Mouse (Mus musculus) heart, embryonic 13.5 days (tissue): ENCODE data around the gene Txndc5. TPM values are rescaled to one million over a fixed set of nuclear protein-coding genes. Genes with fewer than 3 reads are reported as not detected.
A peak's percentile ranks its signal among the peaks of the same experiment; 100 is the strongest.

Experiments used
- ATAC-seq: fragments of 200-750 bp; cut with Nextera tagmentation; 2 replicates; pipeline ENCODE4 v1.8.0; 2017; ENCODE audit warnings: moderate TSS enrichment; ENCODE audit not compliant: insufficient number of reproducible peaks, low FRiP score, low TSS enrichment; ENCODE audit errors: extremely low read depth
- H3K27ac ChIP-seq: fragments of 300-500 bp; sonication (generic); replicated peaks from 2 replicates; pipeline ENCODE4 v1.5.1; 2015; ENCODE audit warnings: moderate library complexity, mild to moderate bottlenecking, inconsistent platforms
- H3K27me3 ChIP-seq: fragments of 300-500 bp; sonication (generic); replicated peaks from 2 replicates; pipeline ENCODE4 v1.6.1; 2015; ENCODE audit warnings: mild to moderate bottlenecking, inconsistent platforms
- H3K36me3 ChIP-seq: fragments of 300-500 bp; sonication (generic); 2 replicates; pipeline ENCODE4 v1.6.1; 2015; ENCODE audit warnings: mild to moderate bottlenecking, inconsistent platforms
- H3K4me1 ChIP-seq: fragments of 300-500 bp; sonication (generic); 2 replicates; pipeline ENCODE4 v1.6.1; 2015; ENCODE audit warnings: inconsistent platforms
- H3K4me2 ChIP-seq: fragments of 300-500 bp; sonication (generic); 2 replicates; pipeline ENCODE4 v1.6.1; 2015; ENCODE audit warnings: inconsistent platforms, mild to moderate bottlenecking, moderate library complexity
- H3K4me3 ChIP-seq: fragments of 300-500 bp; sonication (generic); 2 replicates; pipeline ENCODE4 v1.5.1; 2015; ENCODE audit warnings: moderate library complexity, mild to moderate bottlenecking, inconsistent platforms
- H3K9ac ChIP-seq: fragments of 300-500 bp; sonication (generic); 2 replicates; pipeline ENCODE4 v1.6.1; 2015; ENCODE audit warnings: inconsistent platforms, mild to moderate bottlenecking, moderate library complexity
- H3K9me3 ChIP-seq: fragments of 300-500 bp; sonication (generic); 2 replicates; pipeline ENCODE4 v1.6.1; 2016; ENCODE audit warnings: inconsistent platforms
- WGBS: fragments of 180-500 bp; shearing (Covaris S2); methylation state at CpG from one replicate; pipeline ENCODE4 v1.1.7; 2015; ENCODE audit warnings: mixed read lengths; 5-methylcytosine and 5-hydroxymethylcytosine counted together
- polyA plus RNA-seq: library from polyadenylated mRNA; unstranded; fragments of >200 nt; fragmentation: Nextera tagmentation; extraction: Ambion mirVana; gene quantifications from 2 replicates; pipeline ENCODE4 v1.2.1, GENCODE M21; 2015

The Txndc5 gene
- polyA plus RNA-seq, result 200 and 206 TPM in 2 replicates

DNA sequence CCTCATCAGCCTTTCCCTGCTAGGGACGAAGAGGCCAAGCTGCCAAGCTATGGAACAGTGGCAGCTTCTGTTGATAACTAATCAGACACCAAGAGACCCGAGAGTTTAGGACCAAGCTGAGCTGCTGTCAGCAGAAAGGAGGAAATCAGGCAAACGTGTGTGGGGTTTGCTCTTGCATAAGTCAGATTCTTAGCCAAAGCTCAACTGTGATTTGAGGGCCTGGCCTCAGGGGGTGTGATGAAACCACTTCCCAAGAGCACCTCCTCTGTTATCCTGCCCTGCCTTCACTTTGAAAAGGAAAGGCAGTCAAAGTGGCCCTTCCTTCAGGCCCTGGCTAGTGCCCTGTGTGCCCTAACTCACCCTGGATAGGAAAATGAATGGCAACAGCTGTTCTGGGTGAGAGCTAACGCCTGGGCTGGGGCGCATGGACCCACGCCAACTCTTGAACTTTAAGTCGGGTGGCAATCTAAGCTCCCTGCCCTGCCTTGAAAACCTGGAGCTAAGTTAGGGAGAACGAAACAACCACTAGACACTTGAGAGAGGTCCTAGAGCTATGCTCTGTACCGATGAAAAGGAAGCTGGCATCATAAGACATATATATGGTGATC is at the start of gene Txndc5:
Gene Txndc5 (minus strand): TSS at position 138 of the 608 bp plus-strand sequence.
- 47% methylated on average over 9 of the region's 9 CpGs for WGBS
- H3K27ac ChIP-seq, result peak within 1 kb of the TSS; percentile 96
- H3K4me1 ChIP-seq, result peaks cover 40% of the 10 kb centered on the region
- H3K9ac ChIP-seq, result peak within 1 kb of the TSS; percentile 97
- H3K27me3 ChIP-seq, result 0 out of 2 replicates have a peak, but pooled peaks cover 7% of the 10 kb centered on the region
- H3K36me3 ChIP-seq, result peaks cover 6% of the 10 kb centered on the region
- no peaks in the 10 kb centered on the region for H3K9me3 ChIP-seq
- peak within 1 kb of the TSS; percentile 98 for H3K4me3 ChIP-seq
- no peak for ATAC-seq
- H3K4me2 ChIP-seq, result peak within 1 kb of the TSS; percentile 81

DNA sequence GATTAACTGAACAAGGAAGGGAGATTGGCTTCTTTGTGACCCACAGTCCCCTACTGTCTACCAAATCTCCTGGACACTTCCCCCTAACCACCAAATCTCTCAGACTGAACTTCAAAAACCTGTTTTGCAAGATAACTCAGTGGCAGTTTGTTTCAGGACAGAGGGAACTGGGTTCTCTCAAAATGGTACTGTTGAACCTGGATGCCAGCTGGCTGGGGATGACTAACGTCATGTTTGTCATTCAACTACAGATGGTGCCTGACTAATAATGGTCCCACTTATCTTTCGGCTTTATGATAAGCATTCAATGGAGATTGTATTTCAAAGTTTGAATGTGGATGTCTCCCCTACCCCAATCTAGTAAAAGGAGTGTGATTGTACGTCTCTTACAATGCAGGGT is 46.0 kb upstream of the Txndc5 start:
- Histone ChIP-seq H3K4me1 (peaks cover 7% of the 10 kb centered on the region), H3K4me2 (no peak overlapping the region), H3K9me3 (peaks cover 3% of the 10 kb centered on the region; the same call in 1 of the 2 replicates), H3K4me3 (no peak overlapping the region), H3K27me3 (no peaks in the 10 kb centered on the region), H3K9ac (no peak overlapping the region), H3K27ac (no peak overlapping the region), H3K36me3 (no peaks in the 10 kb centered on the region)
- no peak for ATAC-seq
- WGBS, result 50% methylated on average over 3 of the region's 3 CpGs

DNA sequence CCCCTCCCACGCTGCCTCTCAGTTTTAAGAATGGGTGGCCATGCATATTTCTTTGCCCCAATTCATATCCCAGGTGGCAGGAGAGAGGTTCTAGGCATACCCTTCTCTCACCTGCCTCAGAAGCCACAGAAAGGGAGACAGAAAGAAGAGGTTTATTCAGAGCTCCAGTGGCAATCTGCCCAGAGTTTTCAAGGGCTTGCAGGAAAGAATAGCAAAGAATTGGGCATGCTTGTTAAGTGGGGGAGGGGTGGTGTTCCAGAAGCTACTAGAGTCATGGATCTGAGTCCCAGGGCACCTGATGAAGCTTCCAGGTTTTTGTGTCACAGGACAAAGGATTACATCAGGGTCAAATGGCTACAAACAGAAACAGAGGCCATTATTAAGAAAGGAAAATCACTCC is 44.7 kb upstream of the Txndc5 start:
- Histone ChIP-seq H3K4me3 (no peak overlapping the region), H3K36me3 (no peaks in the 10 kb centered on the region), H3K9ac (no peak overlapping the region), H3K27ac (no peak overlapping the region), H3K4me2 (no peak overlapping the region), H3K4me1 (peaks cover 6% of the 10 kb centered on the region), H3K27me3 (no peaks in the 10 kb centered on the region), H3K9me3 (no peaks in the 10 kb centered on the region)
- no peak for ATAC-seq
- 90% methylated on average over 1 of the region's 1 CpGs for WGBS

DNA sequence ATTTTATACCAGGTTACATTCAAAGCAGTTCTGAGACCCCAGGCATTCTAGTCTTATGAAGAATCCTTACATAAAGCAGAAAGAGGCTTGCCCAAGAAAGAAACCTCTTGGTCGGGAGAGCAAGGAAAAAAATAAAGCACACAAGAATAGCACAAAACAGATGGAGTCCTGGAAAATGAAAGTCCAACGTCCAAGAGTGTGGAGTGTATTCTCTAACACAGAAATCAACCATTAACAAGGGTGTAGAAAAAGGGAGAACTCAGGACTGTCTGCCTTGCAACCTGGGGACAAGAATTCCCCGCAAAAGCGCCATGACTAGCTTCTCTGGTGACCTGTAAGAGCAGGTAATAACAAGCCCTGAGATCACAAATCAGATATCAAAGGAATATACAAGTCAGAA is 36.6 kb upstream of the Txndc5 start:
- WGBS, result 71% methylated on average over 4 of the region's 4 CpGs
- H3K4me2 ChIP-seq, result no peak overlapping the region
- no peak overlapping the region for H3K4me3 ChIP-seq
- no peaks in the 10 kb centered on the region for H3K4me1 ChIP-seq
- H3K9ac ChIP-seq, result no peak overlapping the region
- no peaks in the 10 kb centered on the region for H3K36me3 ChIP-seq
- no peak for ATAC-seq
- H3K9me3 ChIP-seq, result no peaks in the 10 kb centered on the region
- H3K27ac ChIP-seq, result no peak overlapping the region
- H3K27me3 ChIP-seq, result no peaks in the 10 kb centered on the region

DNA sequence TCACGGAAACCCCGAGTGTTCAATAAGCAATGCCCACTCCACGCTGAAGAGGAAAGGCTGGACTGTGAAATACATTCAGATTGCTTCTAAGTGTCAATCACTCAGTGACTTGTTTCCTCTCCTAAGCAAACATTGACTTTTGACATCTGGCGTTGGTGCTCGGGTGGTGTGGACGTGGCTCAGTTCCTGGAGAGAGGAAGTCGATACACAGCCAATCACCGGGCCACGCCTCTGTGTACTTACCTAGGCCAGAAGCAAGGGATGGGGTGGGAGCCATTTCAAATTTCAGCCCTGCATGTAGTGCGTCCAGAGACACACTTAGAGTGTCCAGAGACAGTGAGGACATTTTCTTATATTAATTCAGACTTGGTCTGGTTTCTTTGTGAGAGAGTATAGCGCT is 26.0 kb upstream of the Txndc5 start:
- Histone ChIP-seq H3K4me3 (no peak overlapping the region), H3K4me2 (no peak overlapping the region), H3K36me3 (no peaks in the 10 kb centered on the region), H3K9ac (no peak overlapping the region), H3K9me3 (no peaks in the 10 kb centered on the region), H3K4me1 (no peaks in the 10 kb centered on the region), H3K27me3 (no peaks in the 10 kb centered on the region), H3K27ac (no peak overlapping the region)
- 68% methylated on average over 11 of the region's 11 CpGs for WGBS
- ATAC-seq, result no peak

DNA sequence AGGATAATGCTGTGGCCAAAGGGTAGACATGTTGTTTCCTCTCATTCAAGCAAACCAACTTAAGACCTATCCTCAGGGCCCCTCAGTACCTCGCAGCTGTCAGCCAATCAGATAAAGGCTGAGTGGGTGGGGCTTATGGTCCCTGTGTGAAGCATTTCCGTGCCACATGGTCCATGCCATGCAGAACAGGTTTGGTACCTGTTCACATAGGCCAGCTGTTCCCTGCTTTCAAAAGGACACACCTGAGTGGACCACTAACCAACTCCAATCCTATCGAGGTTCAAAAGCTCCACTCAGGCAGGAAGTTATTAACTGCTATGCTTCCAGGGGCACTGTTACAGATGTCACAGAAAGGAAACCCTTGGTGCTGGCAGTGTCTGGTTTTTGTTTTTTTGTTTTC is 25.6 kb upstream of the Txndc5 start:
- Histone ChIP-seq H3K36me3 (no peaks in the 10 kb centered on the region), H3K27ac (no peak overlapping the region), H3K27me3 (no peaks in the 10 kb centered on the region), H3K4me2 (no peak overlapping the region), H3K9me3 (no peaks in the 10 kb centered on the region), H3K4me3 (no peak overlapping the region), H3K9ac (no peak overlapping the region), H3K4me1 (no peaks in the 10 kb centered on the region)
- 59% methylated on average over 3 of the region's 3 CpGs for WGBS
- ATAC-seq, result no peak

DNA sequence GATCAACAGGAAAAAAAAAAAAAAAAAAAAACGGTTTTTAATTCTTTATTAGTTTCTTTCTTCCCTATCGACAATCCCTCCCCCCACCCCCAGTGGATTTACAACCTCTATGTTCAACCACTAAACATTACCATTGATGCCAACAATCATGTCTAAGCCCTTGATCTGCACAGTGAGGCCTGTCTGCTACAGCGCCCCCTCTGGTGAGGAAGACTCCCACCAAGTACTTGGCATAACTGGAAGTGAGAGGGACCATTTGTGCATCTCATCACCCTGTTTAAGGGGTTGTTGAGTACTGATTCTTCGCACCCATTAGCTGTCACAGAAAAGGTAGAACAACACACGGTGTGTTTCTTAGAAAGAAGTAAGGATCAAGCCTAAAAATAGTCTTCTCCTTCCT is 20.1 kb upstream of the Txndc5 start:
- H3K4me1 ChIP-seq, result no peaks in the 10 kb centered on the region
- no peaks in the 10 kb centered on the region for H3K36me3 ChIP-seq
- H3K4me3 ChIP-seq, result no peak overlapping the region
- no peak overlapping the region for H3K4me2 ChIP-seq
- H3K9me3 ChIP-seq, result no peaks in the 10 kb centered on the region
- H3K9ac ChIP-seq, result no peak overlapping the region
- WGBS, result 68% methylated on average over 5 of the region's 5 CpGs
- ATAC-seq, result no peak
- H3K27me3 ChIP-seq, result no peaks in the 10 kb centered on the region
- H3K27ac ChIP-seq, result no peak overlapping the region

DNA sequence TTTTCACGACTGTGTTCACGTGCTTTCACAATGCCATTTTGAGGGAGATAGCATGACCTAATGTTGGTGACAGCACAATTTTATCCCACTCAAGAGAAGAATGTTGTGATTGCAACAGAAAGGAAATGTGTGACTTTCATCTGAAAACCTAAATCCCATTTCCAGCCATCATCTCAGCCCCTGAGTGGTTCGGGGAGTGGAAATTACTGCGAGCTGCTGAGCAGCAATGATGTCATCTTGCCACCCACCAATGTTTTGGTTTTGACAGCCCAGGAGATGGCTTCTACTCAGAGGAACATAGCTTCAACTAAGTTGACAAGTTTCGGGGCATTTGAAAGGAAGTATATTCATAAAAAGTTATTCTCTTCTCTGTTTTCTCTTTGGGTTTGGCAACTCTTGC is 19.1 kb upstream of the Txndc5 start:
- ATAC-seq, result no peak
- Histone ChIP-seq H3K9me3 (no peaks in the 10 kb centered on the region), H3K27me3 (no peaks in the 10 kb centered on the region), H3K4me3 (no peak overlapping the region), H3K27ac (no peak overlapping the region), H3K4me1 (no peaks in the 10 kb centered on the region), H3K4me2 (no peak overlapping the region), H3K9ac (no peak overlapping the region), H3K36me3 (no peaks in the 10 kb centered on the region)
- 73% methylated on average over 5 of the region's 5 CpGs for WGBS

DNA sequence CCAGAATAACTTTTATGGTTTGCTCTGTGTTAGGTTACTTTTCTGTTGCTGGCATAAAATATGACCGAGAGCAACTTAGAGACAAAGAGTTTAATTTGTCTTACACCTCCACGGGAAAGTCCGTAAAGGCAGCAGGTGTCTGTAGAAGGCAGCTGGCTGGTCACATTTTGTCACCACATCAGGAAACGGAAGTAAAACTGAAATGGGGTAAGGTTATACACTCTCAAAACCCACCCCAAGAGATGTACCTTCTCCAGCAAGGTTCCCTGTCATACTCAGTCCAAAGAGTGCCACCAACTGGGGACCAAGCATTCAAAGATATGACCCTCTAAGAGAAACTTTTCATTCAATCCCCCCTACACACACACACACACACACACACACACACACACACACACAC is 18.1 kb upstream of the Txndc5 start:
- Histone ChIP-seq H3K4me2 (no peak overlapping the region), H3K36me3 (no peaks in the 10 kb centered on the region), H3K27me3 (no peaks in the 10 kb centered on the region), H3K27ac (no peak overlapping the region), H3K9ac (no peak overlapping the region), H3K4me1 (no peaks in the 10 kb centered on the region), H3K9me3 (no peaks in the 10 kb centered on the region), H3K4me3 (no peak overlapping the region)
- WGBS, result 75% methylated on average over 4 of the region's 4 CpGs
- no peak for ATAC-seq

DNA sequence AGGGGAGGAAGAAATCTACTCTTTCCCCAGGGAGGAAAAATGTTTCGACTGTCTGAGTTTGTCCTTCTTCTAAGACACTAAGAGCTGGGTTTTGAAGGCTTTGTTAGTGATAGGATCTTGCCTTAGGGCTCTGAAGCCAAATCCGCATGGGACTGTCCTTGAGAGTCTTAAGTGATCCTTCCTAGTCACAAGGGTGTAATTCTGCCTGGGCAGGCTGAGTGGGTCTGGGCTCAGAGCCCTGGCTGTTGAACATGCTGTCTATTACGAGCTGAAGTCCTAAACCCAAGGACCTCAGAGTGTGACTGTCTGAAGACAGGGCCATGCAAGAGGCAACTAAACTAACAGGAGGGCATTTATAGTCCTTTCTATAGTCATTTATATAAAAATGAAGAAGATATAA is 16.8 kb upstream of the Txndc5 start:
- H3K27ac ChIP-seq, result no peak overlapping the region
- no peak for ATAC-seq
- 56% methylated on average over 3 of the region's 3 CpGs for WGBS
- H3K4me1 ChIP-seq, result no peaks in the 10 kb centered on the region
- no peak overlapping the region for H3K4me3 ChIP-seq
- H3K9me3 ChIP-seq, result no peaks in the 10 kb centered on the region
- no peaks in the 10 kb centered on the region for H3K36me3 ChIP-seq
- H3K9ac ChIP-seq, result no peak overlapping the region
- no peaks in the 10 kb centered on the region for H3K27me3 ChIP-seq
- no peak overlapping the region for H3K4me2 ChIP-seq

DNA sequence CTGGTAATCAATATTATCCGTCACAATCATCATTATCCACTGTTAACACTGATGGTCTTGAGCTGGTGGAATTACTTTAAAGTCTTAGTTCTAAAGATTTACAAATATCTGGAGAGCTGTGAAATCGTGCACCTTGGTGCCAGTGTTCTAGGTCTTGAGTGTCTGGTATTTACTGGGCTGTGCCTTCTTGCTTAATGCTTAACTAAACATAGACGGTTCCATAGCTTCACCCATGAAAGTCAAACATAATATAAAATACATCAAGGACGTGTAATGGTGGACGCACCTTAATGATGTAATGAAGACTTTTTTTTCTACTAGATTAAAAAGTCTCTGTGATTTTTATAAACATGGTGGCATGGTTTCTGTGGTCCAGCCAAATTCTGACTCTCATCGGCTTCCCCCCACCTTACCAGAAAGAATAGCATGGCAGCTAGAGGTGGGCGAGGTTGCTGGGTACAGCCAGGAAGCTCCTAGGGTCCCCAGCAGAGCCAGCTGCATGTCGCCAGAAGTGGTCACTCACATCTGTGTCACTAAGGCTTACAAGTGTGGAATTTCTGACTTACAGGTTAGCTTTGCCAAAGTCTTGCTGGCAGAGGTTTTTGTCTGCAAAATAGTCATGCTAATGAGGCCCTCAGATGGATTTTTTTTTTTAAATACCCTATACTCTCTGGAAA is 16.3 kb upstream of the Txndc5 start:
- Histone ChIP-seq H3K36me3 (no peaks in the 10 kb centered on the region), H3K4me3 (no peak overlapping the region), H3K9ac (no peak overlapping the region), H3K9me3 (no peaks in the 10 kb centered on the region), H3K27ac (no peak overlapping the region), H3K27me3 (no peaks in the 10 kb centered on the region), H3K4me2 (no peak overlapping the region), H3K4me1 (no peaks in the 10 kb centered on the region)
- ATAC-seq, result no peak
- 76% methylated on average over 8 of the region's 8 CpGs for WGBS
